Mouse (Mus musculus) central nervous system, embryonic 11.5 days (tissue): ENCODE measurements around the gene Cd59b. TPM values are rescaled to one million over a fixed set of nuclear protein-coding genes. Genes with fewer than 3 reads are reported as not detected.

Experiments
- polyA plus RNA-seq: library from polyadenylated mRNA; depleted of rRNA; stranded (reverse); fragments of >200 nt; gene quantifications from 2 replicates; pipeline ENCODE4 v1.2.3, GENCODE M21; 2012; rRNA removed

Gene Cd59b
- 2.9 and 4.1 TPM in 2 replicates for polyA plus RNA-seq

GRCm38 (mm10) chr2:104069704-104070185 is at the start of gene Cd59b:
Gene Cd59b (plus strand): TSS chr2:104069849.

GRCm38 (mm10) chr2:104027458-104028138 is 42.1 kb upstream of the Cd59b start, which contains the start of gene Fbxo3:
Gene Fbxo3 (plus strand): TSS chr2:104027721.

GRCm38 (mm10) chr2:104028139-104028723 is 41.4 kb upstream of the Cd59b start, which contains the start of gene 4931422A03Rik:
Gene 4931422A03Rik (minus strand): TSS chr2:104028361.

GRCm38 (mm10) chr2:104065526-104065925 is 4.1 kb upstream of the Cd59b start, which contains the start of gene Gm10912:
Gene Gm10912 (plus strand): TSS chr2:104065826.

GRCm38 (mm10) chr2:104068450-104068849 is 1.2 kb upstream of the Cd59b start, which contains the start of gene Gm10799:
Gene Gm10799 (minus strand): TSS chr2:104068550.

GRCm38 (mm10) chr2:104095741-104096213 is 26.1 kb downstream of the Cd59b start, which contains the start of gene Cd59a:
Gene Cd59a (plus strand): TSS chr2:104095801.

GRCm38 (mm10) chr2:104122505-104123378 is 53.1 kb downstream of the Cd59b start, which contains the start of gene A930018P22Rik:
Gene A930018P22Rik (plus strand): TSS chr2:104122769.

Other genes with a start within 250 kb of the Cd59b start
- gene Lmo2, start 111.9 kb upstream of the Cd59b start, polyA plus RNA-seq = 33.1 and 71.1 TPM in 2 replicates
- gene Fbxo3, start 42.1 kb upstream of the Cd59b start, polyA plus RNA-seq = 35.9 and 43.6 TPM in 2 replicates
- gene 4931422A03Rik, start 41.5 kb upstream of the Cd59b start, polyA plus RNA-seq = not detected in 2 replicates
- gene Gm10912, start 4.0 kb upstream of the Cd59b start, polyA plus RNA-seq = 0.11 and 0.16 TPM in 2 replicates
- not detected in 2 replicates for gene Gm10799, start 1.3 kb upstream of the Cd59b start, polyA plus RNA-seq
- gene Cd59a, start 26.0 kb downstream of the Cd59b start, polyA plus RNA-seq = 11.1 and 22.0 TPM in 2 replicates
- not detected in 2 replicates for gene A930018P22Rik, start 52.9 kb downstream of the Cd59b start, polyA plus RNA-seq